Mouse (Mus musculus) myocyte (in vitro differentiated cells): ENCODE results near the gene Olfr291.

Source experiments
- MYOD1 ChIP-seq, 3 experiments: IDR thresholded peaks; one replicate each; pipeline ENCODE4 v1.6.1; 2011; ENCODE audit warnings: control low read depth in 2 of 3, low read depth in 2 of 3, mild to moderate bottlenecking in 2 of 3, moderate library complexity in 1 of 3; ENCODE audit not compliant: insufficient read length in 2 of 3, control insufficient read depth in 1 of 3
- POLR2A ChIP-seq: IDR thresholded peaks from one replicate; pipeline ENCODE4 v1.6.1; 2011; ENCODE audit warnings: low read depth, mild to moderate bottlenecking, control low read depth, moderate library complexity; ENCODE audit not compliant: insufficient read length
- USF1 ChIP-seq: IDR thresholded peaks from one replicate; pipeline ENCODE4 v1.6.1; 2011; ENCODE audit warnings: low read depth, mild to moderate bottlenecking, control low read depth, moderate library complexity

GRCm38 (mm10) chr7:84853253-84853652, at the start of gene Olfr291:
- TF ChIP-seq POLR2A (no peak), USF1 (no peak), MYOD1 (IDR thresholded peaks at IDR 0.05; ENCODE audit: control insufficient read depth in 1 of 3, insufficient read length in 2 of 3, low read depth in 2 of 3) (no peak)
